Mouse (Mus musculus): ENCODE data around the gene Cul5. TPM values are rescaled to one million over a fixed set of nuclear protein-coding genes. Genes with fewer than 3 reads are reported as not detected.

Gene Cul5
- polyA plus RNA-seq, 1 experiment from 2014 or later: 14.6 TPM

Other genes with a start within 250 kb of the Cul5 start
- gene Atm, start 133.3 kb downstream of the Cul5 start, polyA plus RNA-seq (2015; fragmentation: Nextera tagmentation; extraction: Ambion mirVana): 5.0 and 7.0 TPM in 2 replicates
- gene Npat, start 133.0 kb downstream of the Cul5 start, polyA plus RNA-seq (2015; fragmentation: Nextera tagmentation; extraction: Ambion mirVana): 8.0 and 11.1 TPM in 2 replicates
- gene Acat1, start 59.6 kb downstream of the Cul5 start, polyA plus RNA-seq (2015; fragmentation: Nextera tagmentation; extraction: Ambion mirVana): 58.2 and 71.8 TPM in 2 replicates
- gene Rab39, start 36.2 kb upstream of the Cul5 start, polyA plus RNA-seq (2015; fragmentation: Nextera tagmentation; extraction: Ambion mirVana): 0.44 and 0.70 TPM in 2 replicates
- 0.30 and 0.35 TPM in 2 replicates for gene Slc35f2, start 101.5 kb upstream of the Cul5 start, polyA plus RNA-seq (2015; fragmentation: Nextera tagmentation; extraction: Ambion mirVana)
- 0.94 and 1.4 TPM in 2 replicates for gene Sln, start 180.2 kb upstream of the Cul5 start, polyA plus RNA-seq (2015; fragmentation: Nextera tagmentation; extraction: Ambion mirVana)

Data from liver, embryonic 13.5 days (tissue).